Mouse (Mus musculus): ENCODE measurements around the gene Tex35.

- no peak for TF ChIP-seq CTCF (IDR thresholded peaks at IDR 0.05; ENCODE audit: borderline replicate concordance, insufficient read depth, low read length)
- no peak for TF ChIP-seq POLR2A (IDR thresholded peaks at IDR 0.05; ENCODE audit: low read depth, low read length)
These were observed 27.2 kb downstream of the Tex35 start for GRCm38 (mm10) chr1:157081076-157081804.

All from embryonic fibroblast, embryonic 13.5 days (primary cell).